ENCODE assay signal across 15 mouse cellular contexts in genomic region chr6:41685596-41685995, GRCm38 (mm10). TPM values are rescaled to one million over a fixed set of nuclear protein-coding genes. Genes with fewer than 3 reads are reported as not detected.
"Had no signal": no experiment of that assay in that cellular context is flagged by ENCODE, and none has a peak within 500 bp of the region (broad histone marks: within the 10 kb centered on the region; RNA-seq: fewer than 3 reads in every experiment).

No protein-coding gene starts in this region.

- ATAC-seq: intestine, embryonic 16.5 days; midbrain, embryonic 13.5 days had no signal

- H3K4me2 ChIP-seq: hindbrain, embryonic 15.5 days; limb, embryonic 13.5 days; midbrain, embryonic 13.5 days had no signal

- H3K27ac ChIP-seq: hindbrain, embryonic 15.5 days; limb, embryonic 13.5 days; midbrain, embryonic 13.5 days had no signal

- H3K36me3 ChIP-seq: hindbrain, embryonic 15.5 days; limb, embryonic 13.5 days; midbrain, embryonic 13.5 days had no signal

- H3K4me3 ChIP-seq: hindbrain, embryonic 15.5 days; limb, embryonic 13.5 days; midbrain, embryonic 13.5 days had no signal

- H3K9ac ChIP-seq: hindbrain, embryonic 15.5 days; limb, embryonic 13.5 days; midbrain, embryonic 13.5 days had no signal

- DNase-seq: left cerebral cortex, postnatal 4 days; lung, adult 18-20 months; right cerebral cortex, postnatal 14 days; thymus, adult 18-20 months; thymus, postnatal 14 days had no signal

- H3K27me3 ChIP-seq: hindbrain, embryonic 15.5 days; limb, embryonic 13.5 days; midbrain, embryonic 13.5 days had no signal

- H3K9me3 ChIP-seq: hindbrain, embryonic 15.5 days; limb, embryonic 13.5 days; midbrain, embryonic 13.5 days had no signal

- H3K4me1 ChIP-seq: hindbrain, embryonic 15.5 days; limb, embryonic 13.5 days; midbrain, embryonic 13.5 days had no signal

RNA-seq across cellular contexts. Expression of gene Llcfc1, which starts 1.4 kb away (rescaled TPM):
- polyA plus RNA-seq: hindbrain, embryonic 15.5 days; large intestine, adult 2 months; limb, embryonic 13.5 days; lung, embryonic 16.5 days; midbrain, embryonic 13.5 days; midbrain, postnatal 0 days; neural tube, embryonic 14.5 days; spleen, adult 2 months had no signal

RNA-seq across cellular contexts. Expression of gene Trpv5, which starts 5.0 kb away (rescaled TPM):
- polyA plus RNA-seq: hindbrain, embryonic 15.5 days; large intestine, adult 2 months; limb, embryonic 13.5 days; lung, embryonic 16.5 days; midbrain, embryonic 13.5 days; midbrain, postnatal 0 days; neural tube, embryonic 14.5 days; stomach, embryonic 16.5 days had no signal

RNA-seq across cellular contexts. Expression of gene Kel, which starts 18.5 kb away (rescaled TPM):
- polyA plus RNA-seq: large intestine, adult 2 months had no signal
